Mouse (Mus musculus) kidney, adult 2 months (tissue): ENCODE measurements around the gene Crybg1.

Source experiments
- CTCF ChIP-seq: fragments of 200-500 bp; conservative IDR thresholded peaks from 2 replicates; pipeline ENCODE4 v1.5.1; 2011; ENCODE audit warnings: low read depth, mild to moderate bottlenecking, control low read depth, low read length, moderate library complexity, mixed read lengths; ENCODE audit not compliant: insufficient read depth, insufficient read length
- POLR2A ChIP-seq: fragments of 200-500 bp; IDR thresholded peaks from one replicate; pipeline ENCODE4 v1.6.1; 2011; ENCODE audit warnings: low read depth, low read length, control low read depth

DNA sequence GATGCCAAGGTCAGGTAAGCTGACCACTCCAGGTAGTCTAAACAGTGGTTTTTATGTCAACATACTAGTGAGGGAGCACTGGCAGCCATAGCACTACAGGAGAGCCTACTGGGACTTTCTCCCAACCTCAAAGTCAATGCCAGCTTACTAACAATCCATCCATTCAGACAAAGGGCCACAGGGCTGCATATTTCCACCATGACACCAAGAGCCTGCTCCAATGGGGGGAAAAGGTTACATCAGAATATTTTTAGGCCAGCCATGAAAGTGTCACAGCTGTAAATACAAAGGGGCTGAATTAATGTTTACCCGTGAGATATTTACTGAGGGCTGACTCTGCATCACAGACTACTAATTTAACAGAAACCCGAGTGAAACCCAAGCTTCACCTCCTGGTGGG is 175.4 kb downstream of the Crybg1 start:
- TF ChIP-seq CTCF (no peak), POLR2A (no peak)
